Mouse (Mus musculus) thymus, adult 18-20 months (tissue): ENCODE measurements around the gene Mtch2.
A peak's percentile ranks its signal among the peaks of the same experiment; 100 is the strongest.
"Not testable (repeated sequence)": the region's sequence is repeated elsewhere in the genome, so short reads cannot be mapped to it uniquely, and the experiment has no call there.

ENCODE experiments used
- DNase-seq, 2 experiments: peaks; one replicate each; pipeline ENCODE4 v3.0.0; 2022; ENCODE audit warnings: mixed read lengths in 2 of 2

The Mtch2 gene

DNA sequence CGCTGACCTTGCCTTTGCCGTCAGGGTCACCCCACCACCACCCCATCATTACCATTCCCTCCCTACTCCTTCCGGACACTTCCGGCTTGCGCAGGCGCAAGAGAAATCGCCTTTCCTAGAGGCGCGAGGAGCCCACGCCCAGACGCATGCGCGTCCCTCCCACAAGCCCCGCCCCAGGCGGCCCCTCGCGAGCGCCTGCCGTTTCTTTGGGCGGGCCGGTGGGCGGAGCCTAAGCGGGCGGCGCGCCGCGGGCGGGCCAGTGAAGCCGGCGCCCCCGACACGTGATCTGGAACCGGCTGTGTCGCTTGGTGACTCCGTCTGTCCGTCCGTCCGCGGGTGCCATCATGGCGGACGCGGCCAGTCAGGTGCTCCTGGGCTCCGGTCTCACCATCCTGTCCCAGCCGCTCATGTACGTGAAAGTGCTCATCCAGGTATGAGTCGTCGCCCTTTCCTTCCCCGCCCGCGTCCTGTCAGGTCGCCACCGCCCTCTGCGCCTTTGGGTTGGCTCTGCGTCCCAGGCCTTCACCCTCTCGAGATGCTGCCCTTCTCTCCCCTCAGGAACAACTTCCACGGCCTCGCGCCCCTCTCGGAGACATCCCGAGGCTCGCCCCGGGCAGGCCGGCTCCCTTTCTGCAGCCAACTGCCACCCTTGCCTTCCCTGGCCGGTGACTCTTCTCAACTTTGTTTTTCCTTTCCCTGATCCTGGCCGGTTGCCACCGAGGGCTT is at the start of gene Mtch2:
TSS of gene Mtch2 (plus strand) at position 201 of the 726 bp plus-strand sequence.
- peak; percentile 92 to 94 for DNase-seq

DNA sequence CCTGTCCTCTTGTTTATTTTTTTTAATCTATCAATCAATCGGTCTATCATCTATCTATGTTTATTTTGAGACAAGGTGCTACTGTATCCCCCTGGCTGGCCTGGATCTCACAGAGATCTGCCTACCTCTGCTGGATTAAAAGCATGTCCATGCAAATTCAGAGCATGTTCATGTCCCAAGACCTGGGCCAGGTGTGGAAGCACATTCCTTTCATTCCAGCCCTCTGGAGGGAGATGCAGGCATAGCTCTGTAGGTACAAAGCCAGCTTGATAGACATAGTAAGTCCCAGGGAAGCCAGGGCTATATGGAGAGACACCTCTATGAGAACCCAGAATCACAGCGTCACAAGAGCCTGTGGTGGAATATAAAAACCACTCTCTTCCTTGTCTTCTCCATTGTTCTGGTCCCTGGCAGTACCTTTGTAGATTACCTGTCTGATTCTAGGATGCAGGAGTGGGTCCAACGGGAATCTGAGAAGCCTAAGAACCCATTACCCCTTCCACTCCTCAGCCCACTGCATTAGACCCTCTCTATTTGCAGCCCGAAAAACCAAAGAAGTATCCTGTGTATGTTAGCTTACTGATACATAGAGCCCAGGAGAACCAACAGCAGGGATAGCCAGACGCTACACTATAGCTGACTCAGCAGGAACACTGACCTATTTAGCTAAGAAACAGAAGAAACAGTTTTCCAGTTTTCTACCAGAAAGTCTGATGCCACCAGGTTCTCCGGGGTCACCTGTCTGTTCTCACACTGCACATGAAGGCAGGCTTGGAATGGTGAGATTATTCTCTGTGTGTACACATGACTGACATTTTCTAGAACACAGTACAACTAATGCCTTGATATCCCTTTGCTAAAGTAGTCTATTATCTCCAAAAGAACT is 38.5 kb upstream of the Mtch2 start:
- DNase-seq, result no peak

DNA sequence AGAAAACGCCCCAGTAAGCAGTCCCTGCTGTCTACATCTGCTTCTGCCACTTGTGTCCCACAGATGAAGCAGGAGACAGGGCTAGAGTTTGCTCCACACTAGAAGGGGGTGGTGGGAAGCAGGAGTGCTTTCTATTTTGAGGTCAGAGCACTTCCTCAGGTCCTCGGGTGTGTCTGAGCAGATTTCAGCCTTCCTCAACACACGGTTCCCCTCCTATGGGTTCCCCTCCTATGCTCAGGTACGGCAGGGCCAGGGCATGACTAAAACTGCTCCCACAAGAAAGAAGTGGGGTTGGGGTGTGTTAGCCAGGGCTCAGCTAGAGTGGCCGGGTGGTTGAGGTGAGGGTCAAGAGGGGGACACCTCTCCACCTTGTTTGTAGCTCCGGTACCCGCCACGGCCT is 36.2 kb upstream of the Mtch2 start:
- no peak for DNase-seq

DNA sequence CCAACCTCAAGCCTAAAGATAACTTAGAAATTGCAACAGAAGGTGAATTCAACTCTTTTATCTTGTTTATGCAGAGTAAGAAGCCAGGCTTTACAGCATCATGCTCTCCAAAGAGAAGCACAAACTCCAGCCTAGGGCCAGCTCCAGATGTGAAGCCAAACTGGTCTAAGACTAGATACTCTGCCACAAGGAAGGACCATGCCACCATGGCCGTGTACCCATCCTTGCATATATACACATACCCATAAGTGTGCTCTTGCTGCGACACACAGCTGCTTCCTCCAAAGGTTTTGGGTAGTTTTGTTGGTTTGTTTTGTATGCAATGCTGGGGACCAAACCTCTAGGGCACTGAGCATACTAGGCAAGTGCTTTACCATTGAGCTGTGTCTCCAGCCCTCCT is 31.7 kb upstream of the Mtch2 start:
- no peak for DNase-seq

DNA sequence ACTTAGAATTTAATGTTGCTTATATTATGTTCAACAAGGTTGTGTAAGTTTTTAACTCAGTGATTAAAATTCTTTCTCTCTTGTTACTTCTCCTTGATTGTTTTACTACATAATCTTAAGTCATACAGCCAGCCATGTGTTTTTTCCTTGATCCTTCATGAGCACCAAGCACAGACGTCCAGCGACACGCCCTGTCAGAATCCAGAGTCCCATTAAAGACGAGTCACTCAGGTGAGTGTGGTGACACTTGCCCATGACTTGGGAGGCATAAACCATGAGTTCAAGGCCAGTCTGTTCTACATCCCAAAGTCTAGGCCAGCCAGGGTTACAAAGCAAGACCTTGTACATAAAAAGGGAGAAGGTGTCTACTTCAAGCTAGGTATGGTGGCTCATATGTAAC is 30.8 kb upstream of the Mtch2 start:
- no peak for DNase-seq

DNA sequence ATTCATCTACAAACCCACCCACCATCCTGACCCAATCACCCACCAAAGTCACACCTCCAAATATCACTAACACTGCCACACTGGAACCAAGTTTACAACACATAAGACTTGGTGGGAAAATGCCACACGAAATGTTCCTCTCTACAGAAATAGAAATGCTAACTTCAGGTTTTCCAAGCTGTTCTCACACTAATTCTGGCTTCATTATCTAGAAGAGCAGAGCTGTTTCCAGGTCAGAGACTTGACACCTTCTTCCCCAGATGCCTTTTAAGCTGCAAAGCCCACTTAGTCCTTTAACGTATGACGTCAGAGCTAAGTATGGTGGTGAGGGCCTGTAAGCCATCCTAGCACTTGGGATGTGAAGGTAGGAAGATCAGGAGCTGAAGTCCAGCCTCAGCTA is 28.2 kb upstream of the Mtch2 start:
- DNase-seq, result no peak

DNA sequence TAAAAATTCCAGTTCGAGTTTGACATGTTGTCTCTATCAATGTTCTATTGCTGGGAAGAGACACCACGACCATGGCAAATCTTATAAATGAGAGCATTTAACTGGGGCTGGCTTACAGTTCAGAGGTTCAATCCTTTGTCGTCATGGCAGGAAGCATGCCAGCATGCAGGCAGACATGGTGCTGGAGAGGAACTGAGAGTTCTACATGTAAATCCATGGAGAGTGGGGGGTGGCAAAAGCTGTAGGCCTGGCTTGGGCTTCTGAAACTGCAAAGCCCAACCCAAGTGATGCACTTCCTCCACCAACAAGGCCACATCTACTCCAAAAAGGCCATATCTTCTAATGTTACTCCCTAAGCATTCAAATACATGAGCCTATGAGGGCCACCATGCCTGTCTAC is 26.1 kb upstream of the Mtch2 start:
- no peak for DNase-seq

DNA sequence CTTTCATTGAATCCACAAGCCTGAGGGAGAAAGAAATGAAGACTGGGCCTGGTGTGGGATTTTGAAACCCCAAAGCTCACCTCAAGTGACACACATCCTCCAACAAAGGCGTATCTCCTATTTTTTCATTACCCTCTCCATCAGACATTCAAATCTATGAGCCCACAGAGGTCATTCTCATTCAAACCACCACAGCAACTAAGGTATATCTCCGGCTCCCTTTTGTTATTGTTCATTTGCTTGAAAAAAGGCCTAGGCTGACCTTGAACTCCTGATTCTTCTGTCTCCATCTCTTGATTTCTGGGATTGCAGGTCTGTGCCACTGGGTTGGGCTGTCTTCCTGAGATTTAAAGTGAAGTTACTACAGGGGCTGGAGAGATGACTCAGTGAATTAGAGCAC is 24.0 kb upstream of the Mtch2 start:
- no peak for DNase-seq

DNA sequence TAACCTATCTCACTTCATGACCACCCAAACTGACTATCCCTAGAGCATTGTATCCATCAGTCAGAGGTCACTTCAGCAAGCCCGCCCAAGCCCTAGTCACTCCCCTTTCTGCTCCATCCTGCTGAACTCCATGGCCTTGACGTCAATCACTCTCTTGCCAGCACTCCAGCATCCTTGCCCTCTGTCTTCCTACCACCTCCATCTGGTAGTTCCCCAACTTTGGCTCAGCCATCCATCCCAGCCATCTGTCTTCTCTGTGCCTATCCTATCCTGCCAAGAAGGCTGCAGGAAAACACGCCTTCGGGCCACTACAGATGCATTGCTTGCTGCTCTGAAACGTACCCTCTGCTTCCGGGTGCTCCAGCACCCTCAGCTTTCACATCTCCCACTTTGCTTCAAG is 23.2 kb upstream of the Mtch2 start:
- no peak for DNase-seq

DNA sequence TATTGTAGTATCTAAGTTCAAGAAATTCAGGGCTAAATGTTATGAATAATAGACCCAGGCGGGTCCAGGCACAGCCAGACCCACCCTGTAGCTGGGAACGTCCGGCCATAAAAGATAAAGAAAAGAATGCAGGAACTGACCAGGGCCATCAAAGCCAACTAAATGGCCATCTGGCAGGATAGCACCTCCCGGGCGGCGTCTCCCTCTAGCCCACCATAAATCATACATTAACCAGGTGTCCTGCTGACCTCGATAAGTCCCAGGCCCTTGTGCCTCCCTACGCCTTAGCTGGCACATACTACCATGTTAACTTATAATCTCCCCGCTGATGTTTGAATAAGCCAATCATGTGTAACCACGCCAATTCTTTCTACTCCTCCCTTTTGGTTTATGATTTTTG is 22.4 kb upstream of the Mtch2 start:
- DNase-seq, result not testable (repeated sequence)

DNA sequence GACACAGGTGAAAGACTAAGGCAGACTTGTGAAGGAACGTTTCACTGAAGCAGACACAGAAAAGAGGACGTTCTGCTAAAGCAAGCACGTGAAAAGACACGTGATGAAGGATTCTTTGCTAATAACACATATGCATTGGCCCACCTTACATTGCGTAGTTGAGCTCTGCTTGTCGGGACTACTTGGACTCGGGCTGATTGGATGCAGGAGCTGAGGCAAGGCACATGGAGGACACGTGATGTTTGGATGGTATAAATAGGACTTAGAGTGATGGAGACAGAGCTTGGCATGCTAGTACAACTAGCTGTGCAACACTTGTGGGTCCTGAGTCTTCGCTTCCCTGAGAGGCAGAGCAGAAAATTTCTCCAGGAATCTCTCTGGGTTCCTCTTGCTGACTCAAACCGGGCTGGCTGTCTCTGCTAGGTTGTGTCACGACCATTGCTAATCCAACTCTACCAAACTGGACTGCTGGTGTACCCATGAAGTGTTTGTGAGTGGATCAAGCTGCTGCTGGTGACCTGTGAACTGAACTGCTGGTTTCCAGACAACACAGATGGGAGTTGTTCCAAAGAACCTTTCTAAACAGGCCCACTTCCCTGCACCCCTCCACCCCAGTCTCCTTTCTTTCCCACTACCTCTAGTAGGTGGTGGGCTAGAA is 21.3 kb upstream of the Mtch2 start:
- no peak for DNase-seq

DNA sequence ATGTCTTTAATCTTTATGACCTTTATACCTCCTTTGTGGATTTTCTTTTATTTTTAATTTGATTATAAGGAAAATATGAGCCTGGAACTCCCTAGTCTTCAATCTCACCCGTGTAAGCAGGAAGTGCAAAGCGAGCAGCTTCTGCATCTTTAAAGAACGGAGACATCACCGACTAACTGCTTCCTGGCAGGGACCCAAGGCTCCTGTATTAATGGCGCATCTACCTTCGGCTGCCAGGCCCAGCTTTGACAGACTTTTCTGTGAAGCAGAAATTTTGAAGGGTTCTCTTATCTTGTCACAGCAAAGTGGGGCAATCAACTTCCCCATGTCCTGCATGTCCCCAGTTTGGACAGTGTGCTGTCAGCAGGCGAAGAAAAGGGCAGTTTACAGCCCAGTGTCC is 18.2 kb upstream of the Mtch2 start:
- DNase-seq, result no peak

DNA sequence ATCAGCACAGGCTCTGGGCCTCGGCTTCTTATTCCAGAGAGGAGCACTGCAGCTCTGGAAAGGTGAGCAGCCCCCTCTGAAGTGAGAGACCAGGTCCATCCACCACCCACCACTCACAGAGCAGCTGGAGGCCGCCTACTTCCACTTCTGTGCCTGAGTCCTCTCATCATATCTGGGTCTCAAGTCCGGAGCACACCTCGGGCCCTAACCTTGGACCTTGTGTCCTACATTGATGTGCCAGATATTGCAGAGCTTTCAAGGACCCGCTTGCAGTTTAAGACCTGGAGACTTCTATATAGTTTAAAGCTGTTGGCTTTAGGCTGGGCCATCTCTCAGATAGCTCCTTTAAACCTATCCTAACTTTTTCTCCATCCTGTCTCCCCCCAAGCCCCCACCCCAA is 13.5 kb upstream of the Mtch2 start:
- DNase-seq, result no peak

DNA sequence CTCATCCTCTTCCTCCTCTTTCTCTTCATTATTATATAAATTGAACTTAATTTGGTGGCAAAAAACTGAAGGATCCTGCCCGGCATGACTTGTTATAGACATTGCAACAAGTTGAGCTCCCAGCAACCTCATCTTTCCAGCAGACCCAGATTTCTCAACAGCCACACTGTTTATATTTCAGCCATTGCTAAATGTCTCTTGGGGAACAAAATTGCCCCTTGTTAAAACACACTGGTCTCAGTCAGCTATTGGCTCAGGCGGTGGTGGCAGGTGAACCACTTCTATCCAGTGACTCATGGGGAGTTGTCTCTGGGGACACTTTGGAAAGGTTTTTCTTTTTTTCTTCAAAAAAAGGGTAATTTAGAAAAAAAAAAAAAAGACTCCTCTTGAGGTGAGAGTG is 8.3 kb upstream of the Mtch2 start:
- DNase-seq, result no peak

DNA sequence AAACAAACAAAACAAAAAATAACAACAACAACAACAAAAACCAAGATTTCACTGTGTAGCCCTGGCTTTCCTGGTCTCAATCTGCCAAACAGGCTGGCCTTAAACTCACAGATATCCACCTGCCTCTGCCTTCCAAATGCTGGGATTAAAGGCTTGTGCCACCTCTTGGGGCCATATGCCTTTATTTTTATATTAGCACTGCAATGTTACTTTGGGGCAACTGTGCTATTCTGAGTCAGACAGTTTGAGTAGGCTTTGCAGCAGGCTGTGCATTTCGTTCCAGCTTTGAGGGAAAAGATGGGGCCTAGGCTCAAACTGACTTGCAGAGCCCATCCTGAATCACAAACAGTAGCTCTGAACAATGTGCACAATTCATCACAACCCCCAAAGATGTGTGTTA is 3.3 kb upstream of the Mtch2 start:
- no peak for DNase-seq

DNA sequence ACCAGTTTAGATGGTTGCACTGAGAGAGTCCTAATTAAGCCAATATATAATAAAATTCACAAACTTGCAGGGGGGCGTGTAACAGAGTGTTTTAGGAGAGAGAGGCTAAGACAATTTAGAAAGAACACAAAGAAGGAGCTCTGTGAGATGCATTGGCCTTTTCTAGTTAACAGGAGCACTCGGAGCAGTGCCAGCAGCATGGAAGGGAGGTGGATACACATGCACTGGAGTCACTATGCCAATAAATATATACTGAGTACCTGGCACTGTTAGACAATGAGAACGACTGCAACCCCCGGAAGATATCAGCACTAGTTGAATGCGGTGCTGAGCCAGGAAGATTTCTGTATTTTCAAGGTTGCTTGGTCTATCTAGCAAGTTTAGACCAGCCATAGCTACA is 2.7 kb upstream of the Mtch2 start:
- DNase-seq, result no peak

DNA sequence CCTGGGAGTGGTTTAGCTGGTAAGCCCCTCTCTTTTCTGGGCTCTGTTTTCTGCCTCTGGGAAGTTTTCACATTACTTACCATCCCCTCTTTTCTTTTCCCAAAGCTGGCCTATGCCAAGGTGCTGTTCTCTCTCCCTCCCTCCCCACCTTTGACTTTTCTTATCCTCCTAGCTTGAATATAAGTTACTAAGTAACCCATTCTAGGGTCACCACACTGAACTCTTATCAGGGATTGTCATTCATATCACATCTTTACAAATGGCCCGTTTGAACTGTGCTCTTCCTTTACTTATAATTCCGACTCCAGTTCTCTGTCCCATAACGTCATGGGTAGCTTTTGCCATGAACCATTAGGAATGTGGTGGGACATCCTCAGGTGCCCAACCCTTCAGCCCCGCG is 1.7 kb upstream of the Mtch2 start:
- no peak for DNase-seq

DNA sequence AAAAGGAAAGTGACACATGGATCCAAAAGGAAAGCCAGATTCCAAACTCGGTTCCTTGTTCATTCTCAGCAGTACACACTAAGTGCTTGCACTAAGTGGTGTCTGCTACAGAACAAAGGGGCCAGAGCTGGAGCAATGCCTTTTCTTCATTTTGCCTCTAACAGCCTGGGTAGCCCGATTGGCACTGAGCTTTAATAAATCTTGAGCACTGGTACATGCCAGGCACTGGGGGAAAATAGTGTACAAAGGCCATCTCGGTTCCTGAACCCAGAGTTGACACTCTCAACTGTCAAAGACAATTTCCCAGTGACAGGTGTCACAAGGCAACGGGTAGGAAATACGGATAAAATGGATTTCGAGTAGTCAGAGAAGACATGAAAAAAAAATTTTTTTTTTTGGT is 784 bp upstream of the Mtch2 start:
- DNase-seq, result peak in 1 of 2 experiments; percentile 5

DNA sequence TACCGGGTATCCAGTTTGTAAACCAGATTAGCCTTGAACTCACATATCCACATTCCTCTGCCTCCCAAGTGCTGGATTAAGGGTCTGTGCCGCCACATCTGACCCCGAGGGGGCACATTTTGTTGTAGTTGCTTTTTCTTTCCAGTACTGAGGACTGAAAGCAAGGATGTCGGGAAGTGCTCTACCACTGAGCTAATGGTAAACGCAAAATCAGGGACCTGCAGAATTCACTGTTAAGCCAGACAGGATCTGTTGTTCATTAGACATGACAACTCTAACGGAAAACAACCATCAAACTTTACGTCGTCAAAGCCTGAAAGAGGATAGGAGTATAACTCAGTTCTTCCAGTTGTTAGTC is 379 bp upstream of the Mtch2 start:
- peak in 1 of 2 experiments; percentile 10 for DNase-seq

DNA sequence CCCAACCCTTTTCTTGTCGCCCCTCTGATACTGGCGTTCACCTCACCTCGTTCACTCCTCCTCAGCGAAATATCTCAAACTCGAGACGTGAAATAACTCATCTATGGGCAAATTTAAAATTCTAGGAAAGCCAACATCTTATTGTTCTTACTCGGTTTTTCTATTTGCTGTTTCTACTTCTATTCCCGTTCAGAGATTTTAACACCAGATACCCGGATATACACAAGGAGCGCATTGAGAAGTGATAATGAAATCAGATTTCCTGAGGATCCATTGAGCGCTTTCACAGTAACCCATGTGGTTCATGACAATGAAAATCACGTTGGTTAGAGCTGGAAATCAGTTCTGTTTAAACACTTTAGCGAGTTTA is 711 bp downstream of the Mtch2 start:
- no peak for DNase-seq

DNA sequence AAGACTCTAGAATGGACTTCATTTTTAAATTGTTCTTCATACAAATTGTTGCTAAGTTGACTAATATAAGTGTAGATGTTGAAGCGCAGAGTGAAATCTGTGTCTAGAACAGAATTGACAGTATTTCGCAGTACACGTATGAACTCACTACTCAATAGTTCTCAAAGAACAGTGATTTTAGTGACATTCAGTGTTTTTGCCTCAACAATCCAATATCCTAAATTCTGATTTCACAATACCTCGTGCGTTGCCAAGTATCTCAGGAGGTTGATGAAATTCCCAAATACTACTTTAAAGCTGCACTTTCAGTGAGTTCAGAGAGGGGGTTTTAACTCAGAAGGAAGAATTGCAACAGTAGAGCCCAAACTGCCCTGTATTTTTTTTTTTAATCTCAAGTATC is 1.4 kb downstream of the Mtch2 start:
- no peak for DNase-seq

DNA sequence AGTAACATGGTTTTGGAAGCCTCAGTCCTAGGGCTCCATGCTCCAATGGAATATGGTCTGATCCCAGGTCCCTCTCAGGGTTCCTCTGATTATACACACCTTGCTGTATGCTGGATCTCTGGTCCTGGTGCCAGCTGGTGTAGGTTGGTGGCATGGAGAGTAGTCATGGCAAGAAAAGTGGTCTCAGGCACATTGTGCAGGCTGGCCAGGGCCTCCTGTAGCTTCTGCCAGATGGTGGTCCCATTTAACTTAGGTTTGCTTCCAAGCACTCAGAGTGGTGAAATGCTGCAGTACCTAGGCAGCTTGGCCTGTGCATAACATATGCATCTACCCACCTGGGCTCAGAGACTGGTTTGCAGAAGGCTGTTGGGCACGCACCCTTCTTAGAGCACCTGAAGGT is 3.4 kb downstream of the Mtch2 start:
- no peak for DNase-seq

DNA sequence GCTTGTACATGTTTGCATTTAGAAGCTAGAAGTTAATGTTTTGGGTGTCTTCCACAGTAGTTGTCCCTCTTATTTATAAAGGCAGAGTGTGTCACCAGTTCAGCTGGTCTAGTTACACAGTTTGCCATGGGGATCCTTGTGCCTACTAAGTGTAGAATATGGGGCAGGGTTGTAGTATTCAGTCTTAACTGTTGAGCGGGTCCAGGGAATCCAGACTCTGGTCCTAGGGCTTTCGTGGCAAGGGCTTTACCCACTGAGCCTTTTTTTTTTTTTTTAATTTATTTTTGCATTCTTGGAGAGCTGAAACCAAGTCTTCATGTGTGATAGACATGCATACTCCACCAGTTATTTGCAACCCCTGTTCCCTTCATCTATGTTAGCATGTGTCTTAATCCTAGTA is 14.5 kb downstream of the Mtch2 start:
- DNase-seq, result no peak

DNA sequence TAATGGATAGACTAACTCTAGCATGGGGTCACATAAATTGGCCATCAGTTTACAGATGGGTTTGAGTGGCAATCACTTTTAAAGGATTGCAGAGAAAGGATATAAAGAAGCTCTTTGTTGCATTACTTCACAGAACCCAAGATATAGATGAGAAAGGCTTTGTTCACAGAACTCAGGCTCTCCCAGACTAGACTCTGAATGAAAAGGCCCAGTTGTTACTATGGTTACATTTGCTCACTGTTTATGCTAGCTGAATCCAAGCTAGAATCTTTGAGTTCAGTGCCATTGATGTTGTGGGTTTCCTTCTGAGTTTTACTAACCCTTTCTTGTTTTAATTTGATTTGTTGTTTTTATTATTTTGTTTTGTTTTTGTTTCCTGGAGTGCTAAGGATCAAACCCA is 17.2 kb downstream of the Mtch2 start:
- no peak for DNase-seq
